Mouse (Mus musculus) heart, adult 2 months (tissue): ENCODE measurements around the gene Fam102b.

Experiments used
- CTCF ChIP-seq: fragments of 200-600 bp; IDR thresholded peaks from 2 replicates; pipeline ENCODE4 v1.8.1; 2022; ENCODE audit warnings: antibody characterized with exemption, mild to moderate bottlenecking, moderate library complexity
- POLR2A ChIP-seq: fragments of 200-500 bp; IDR thresholded peaks from 2 replicates; pipeline ENCODE4 v1.6.1; 2011; ENCODE audit warnings: mild to moderate bottlenecking, low read depth, low read length, control low read depth; ENCODE audit not compliant: insufficient read depth

DNA sequence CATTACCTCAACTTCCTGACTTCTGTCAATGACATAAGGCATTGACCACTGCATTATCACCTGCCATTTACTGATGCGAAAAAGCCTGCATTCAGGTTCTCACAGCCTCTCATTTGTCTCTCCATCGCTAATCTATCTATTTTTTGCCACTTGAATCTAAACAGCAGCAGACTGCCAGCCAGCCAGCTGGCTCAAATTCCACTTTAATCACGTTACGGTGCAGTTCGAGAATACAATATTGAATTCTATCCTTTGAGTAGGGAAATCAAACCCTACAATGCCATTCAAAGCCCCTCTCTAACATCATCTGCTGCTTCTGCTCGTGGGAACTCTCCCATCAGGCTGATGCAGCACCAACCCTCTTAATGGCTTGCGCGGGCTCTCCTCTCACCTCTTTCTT, 4.3 kb downstream of the Fam102b start:
- TF ChIP-seq POLR2A (no peak), CTCF (no peak)
